In genomic region chr14:16328531-16328930, GRCm38 (mm10) we compare ENCODE assay signal across 9 mouse cellular contexts. TPM values are rescaled to one million over a fixed set of nuclear protein-coding genes. Genes with fewer than 3 reads are reported as not detected.
DNase-seq lines count a peak whose midpoint lies in the region; ATAC-seq and TF ChIP-seq lines count a peak whose summit lies in the region.
"Had no signal": no experiment of that assay in that cellular context is flagged by ENCODE, and none has a peak within 500 bp of the region (broad histone marks: within the 10 kb centered on the region; RNA-seq: fewer than 3 reads in every experiment).

No protein-coding gene starts in this region.

- H3K4me3 ChIP-seq in intestine, embryonic 14.5 days (ENCODE audit: low read depth, low read length) = no peak overlapping the region
- H3K4me3 ChIP-seq in intestine, postnatal 0 days (ENCODE audit: low read depth, low read length) = no peak overlapping the region
- H3K4me3 ChIP-seq in embryonic facial prominence, embryonic 14.5 days (ENCODE audit: low read depth, low read length) = no peak overlapping the region
- no peak overlapping the region for H3K4me3 ChIP-seq in hindbrain, embryonic 10.5 days
- no peak overlapping the region for H3K4me3 ChIP-seq in limb, embryonic 13.5 days
- H3K4me3 ChIP-seq in stomach, embryonic 15.5 days (replicated peaks) = no peak overlapping the region

- peak overlapping the region; percentile 66 for H3K27ac ChIP-seq in intestine, embryonic 14.5 days (ENCODE audit: low read depth)
- no peak overlapping the region for H3K27ac ChIP-seq in intestine, postnatal 0 days (ENCODE audit: low read depth, low read length)
- H3K27ac ChIP-seq in embryonic facial prominence, embryonic 14.5 days (replicated peaks; ENCODE audit: low read depth, low read length) = peak overlapping the region; percentile 76
- H3K27ac ChIP-seq in hindbrain, embryonic 10.5 days = peak overlapping the region; percentile 80
- peak overlapping the region; percentile 93 for H3K27ac ChIP-seq in limb, embryonic 13.5 days
- H3K27ac ChIP-seq in stomach, embryonic 15.5 days = peak overlapping the region; percentile 46; the same call in 1 of the 2 replicates

- DNase-seq in intestine, embryonic 14.5 days (ENCODE audit: low spot score) = peak; percentile 56
- DNase-seq in embryonic facial prominence, embryonic 14.5 days (ENCODE audit: low spot score) = peak; percentile 91
- peak; percentile 67 for DNase-seq in hindbrain, embryonic 10.5 days (ENCODE audit: low spot score)
- no peak for DNase-seq in spleen, postnatal 4 days (ENCODE audit: low spot score in 2 of 2)
- no peak for DNase-seq in right cerebral cortex, postnatal 25 days

- WGBS in intestine, embryonic 14.5 days = 4% methylated on average over 2 of the region's 2 CpGs
- 28% methylated on average over 2 of the region's 2 CpGs for WGBS in intestine, postnatal 0 days
- 0% methylated on average over 2 of the region's 2 CpGs for WGBS in embryonic facial prominence, embryonic 14.5 days
- WGBS in hindbrain, embryonic 10.5 days = 9% methylated on average over 2 of the region's 2 CpGs
- WGBS in limb, embryonic 13.5 days = 6% methylated on average over 2 of the region's 2 CpGs
- WGBS in stomach, embryonic 15.5 days = 12% methylated on average over 2 of the region's 2 CpGs

- H3K27me3 ChIP-seq in intestine, embryonic 14.5 days (replicated peaks; ENCODE audit: control insufficient read depth, insufficient read depth, low read length) = no peaks in the 10 kb centered on the region
- H3K27me3 ChIP-seq in intestine, postnatal 0 days (replicated peaks; ENCODE audit: control insufficient read depth, insufficient read depth, low read length) = no peaks in the 10 kb centered on the region
- no peaks in the 10 kb centered on the region for H3K27me3 ChIP-seq in embryonic facial prominence, embryonic 14.5 days (replicated peaks; ENCODE audit: control insufficient read depth, insufficient read depth, low read length)
- no peaks in the 10 kb centered on the region for H3K27me3 ChIP-seq in hindbrain, embryonic 10.5 days (ENCODE audit: insufficient read depth, poor library complexity, severe bottlenecking)
- H3K27me3 ChIP-seq in limb, embryonic 13.5 days = no peaks in the 10 kb centered on the region
- H3K27me3 ChIP-seq in stomach, embryonic 15.5 days (replicated peaks) = no peaks in the 10 kb centered on the region

- ATAC-seq in intestine, embryonic 14.5 days (replicated peaks; ENCODE audit: low FRiP score, low TSS enrichment, low read depth) = peak; percentile 77
- no peak for ATAC-seq in intestine, postnatal 0 days
- ATAC-seq in embryonic facial prominence, embryonic 14.5 days (ENCODE audit: low read depth) = peak; percentile 92
- peak; percentile 97 for ATAC-seq in limb, embryonic 13.5 days (ENCODE audit: low FRiP score, low read depth)
- peak; percentile 78 for ATAC-seq in stomach, embryonic 15.5 days (ENCODE audit: insufficient read depth, low FRiP score, low read depth)

- H3K9ac ChIP-seq in intestine, embryonic 14.5 days (ENCODE audit: low read length) = no peak overlapping the region
- H3K9ac ChIP-seq in intestine, postnatal 0 days (ENCODE audit: low read depth, low read length) = no peak overlapping the region
- H3K9ac ChIP-seq in embryonic facial prominence, embryonic 14.5 days (ENCODE audit: low read depth, low read length) = no peak overlapping the region
- no peak overlapping the region for H3K9ac ChIP-seq in limb, embryonic 13.5 days
- no peak overlapping the region for H3K9ac ChIP-seq in stomach, embryonic 15.5 days

- H3K4me2 ChIP-seq in intestine, embryonic 14.5 days (ENCODE audit: low read length) = no peak overlapping the region
- no peak overlapping the region for H3K4me2 ChIP-seq in intestine, postnatal 0 days (replicated peaks; ENCODE audit: low read depth)
- H3K4me2 ChIP-seq in embryonic facial prominence, embryonic 14.5 days (ENCODE audit: low read depth, low read length) = 0 out of 2 replicates have a peak overlapping the region, but pooled peaks have one; percentile 7
- H3K4me2 ChIP-seq in limb, embryonic 13.5 days (replicated peaks) = peak overlapping the region; percentile 19
- no peak overlapping the region for H3K4me2 ChIP-seq in stomach, embryonic 15.5 days

- H3K36me3 ChIP-seq in intestine, embryonic 14.5 days (ENCODE audit: control insufficient read depth, insufficient read depth, low read length) = no peaks in the 10 kb centered on the region
- no peaks in the 10 kb centered on the region for H3K36me3 ChIP-seq in intestine, postnatal 0 days (ENCODE audit: control insufficient read depth, insufficient read depth)
- no peaks in the 10 kb centered on the region for H3K36me3 ChIP-seq in embryonic facial prominence, embryonic 14.5 days (ENCODE audit: control insufficient read depth, insufficient read depth, low read length)
- H3K36me3 ChIP-seq in hindbrain, embryonic 10.5 days = no peaks in the 10 kb centered on the region
- no peaks in the 10 kb centered on the region for H3K36me3 ChIP-seq in limb, embryonic 13.5 days
- H3K36me3 ChIP-seq in stomach, embryonic 15.5 days = no peaks in the 10 kb centered on the region
- H3K36me3 ChIP-seq: G1E had no signal

- TF ChIP-seq CTCF in intestine, postnatal 0 days (IDR thresholded peaks at IDR 0.05; ENCODE audit: low read depth) = no peak

- no peaks in the 10 kb centered on the region for H3K9me3 ChIP-seq in intestine, embryonic 14.5 days (ENCODE audit: control insufficient read depth, low read length)
- no peaks in the 10 kb centered on the region for H3K9me3 ChIP-seq in intestine, postnatal 0 days (ENCODE audit: control insufficient read depth)
- no peaks in the 10 kb centered on the region for H3K9me3 ChIP-seq in embryonic facial prominence, embryonic 14.5 days (ENCODE audit: control insufficient read depth, low read length)
- H3K9me3 ChIP-seq in hindbrain, embryonic 10.5 days = no peaks in the 10 kb centered on the region
- no peaks in the 10 kb centered on the region for H3K9me3 ChIP-seq in limb, embryonic 13.5 days
- H3K9me3 ChIP-seq in stomach, embryonic 15.5 days = no peaks in the 10 kb centered on the region
- H3K9me3 ChIP-seq: G1E had no signal

- H3K4me1 ChIP-seq in intestine, embryonic 14.5 days (replicated peaks; ENCODE audit: control insufficient read depth, insufficient read depth, low read length) = peaks cover 16% of the 10 kb centered on the region
- H3K4me1 ChIP-seq in intestine, postnatal 0 days (replicated peaks; ENCODE audit: control insufficient read depth, insufficient read depth, low read length) = no peaks in the 10 kb centered on the region
- peaks cover 12% of the 10 kb centered on the region for H3K4me1 ChIP-seq in embryonic facial prominence, embryonic 14.5 days (ENCODE audit: control insufficient read depth, insufficient read depth, low read length)
- H3K4me1 ChIP-seq in hindbrain, embryonic 10.5 days (replicated peaks) = peaks cover 15% of the 10 kb centered on the region
- peaks cover 18% of the 10 kb centered on the region for H3K4me1 ChIP-seq in limb, embryonic 13.5 days
- H3K4me1 ChIP-seq in stomach, embryonic 15.5 days = no peaks in the 10 kb centered on the region

RNA-seq across cellular contexts. Expression of gene Top2b, which starts 36.4 kb away (rescaled TPM):
- polyA plus RNA-seq in intestine, embryonic 14.5 days (2014; fragmentation: Nextera tagmentation; extraction: Ambion mirVana) = 62.7 and 82.1 TPM in 2 replicates
- 16.2 and 17.7 TPM in 2 replicates for polyA plus RNA-seq in intestine, postnatal 0 days (2015; fragmentation: Nextera tagmentation; extraction: Ambion mirVana)
- 80.2 and 80.5 TPM in 2 replicates for polyA plus RNA-seq in embryonic facial prominence, embryonic 14.5 days (2014; fragmentation: Nextera tagmentation; extraction: Ambion mirVana)
- 54.7 and 72.0 TPM in 2 replicates for polyA plus RNA-seq in hindbrain, embryonic 10.5 days (2016; fragmentation: Nextera tagmentation; extraction: Ambion mirVana)
- polyA plus RNA-seq in limb, embryonic 13.5 days (2015; fragmentation: Nextera tagmentation; extraction: Ambion mirVana) = 66.0 and 69.8 TPM in 2 replicates
- 36.6 and 43.3 TPM in 2 replicates for polyA plus RNA-seq in stomach, embryonic 15.5 days (2015; fragmentation: Nextera tagmentation; extraction: Ambion mirVana)

Comparison
In these comparisons a context has a peak if more than half of its experiments do, and no peak if none do; other contexts are left out.
1. DNase-seq: peak in intestine, embryonic 14.5 days (single experiment), embryonic facial prominence, embryonic 14.5 days (single experiment) and hindbrain, embryonic 10.5 days (single experiment); none in spleen, postnatal 4 days (0 of 2) and right cerebral cortex, postnatal 25 days (single experiment).
2. H3K4me2 ChIP-seq: peak in embryonic facial prominence, embryonic 14.5 days (single experiment) and limb, embryonic 13.5 days (single experiment); none in intestine, embryonic 14.5 days (single experiment), intestine, postnatal 0 days (single experiment) and stomach, embryonic 15.5 days (single experiment).